Mouse (Mus musculus) heart, adult 2 months (tissue): ENCODE measurements around the gene Calcb. TPM values are rescaled to one million over a fixed set of nuclear protein-coding genes. Genes with fewer than 3 reads are reported as not detected.

Source experiments
- DNase-seq, 2 experiments: peaks; one replicate each; pipeline ENCODE4 v3.0.0; 2021
- H3K27ac ChIP-seq: fragments of 200-600 bp; 2 replicates; pipeline ENCODE4 v1.8.1; 2022
- H3K27me3 ChIP-seq: fragments of 200-500 bp; 2 replicates; pipeline ENCODE4 v1.6.1; 2012; ENCODE audit warnings: mild to moderate bottlenecking, low read length, inconsistent platforms, mixed read lengths; ENCODE audit not compliant: control insufficient read depth, insufficient read depth
- H3K36me3 ChIP-seq: fragments of 200-500 bp; 2 replicates; pipeline ENCODE4 v1.6.1; 2012; ENCODE audit warnings: low read length, inconsistent platforms; ENCODE audit not compliant: control insufficient read depth, insufficient read depth
- H3K4me1 ChIP-seq: fragments of 200-500 bp; 2 replicates; pipeline ENCODE4 v1.6.1; 2011; ENCODE audit warnings: low read length; ENCODE audit not compliant: control insufficient read depth, insufficient read depth
- H3K4me3 ChIP-seq: fragments of 200-600 bp; 2 replicates; pipeline ENCODE4 v1.8.1; 2022
- H3K79me2 ChIP-seq: fragments of 200-500 bp; replicated peaks from 2 replicates; pipeline ENCODE4 v1.6.1; 2012; ENCODE audit warnings: mild to moderate bottlenecking, inconsistent platforms, low read length, moderate library complexity, mixed read lengths; ENCODE audit not compliant: control insufficient read depth, insufficient read depth
- H3K9ac ChIP-seq: fragments of 200-500 bp; 2 replicates; pipeline ENCODE4 v1.6.1; 2012; ENCODE audit warnings: low read depth, mild to moderate bottlenecking, control low read depth, inconsistent platforms, low read length, mixed read lengths
- CTCF ChIP-seq: fragments of 200-600 bp; IDR thresholded peaks from 2 replicates; pipeline ENCODE4 v1.8.1; 2022; ENCODE audit warnings: antibody characterized with exemption, mild to moderate bottlenecking, moderate library complexity
- EP300 ChIP-seq: fragments of 200-500 bp; IDR thresholded peaks from 2 replicates; pipeline ENCODE4 v1.6.1; 2011; ENCODE audit warnings: low read depth, low read length, control low read depth; ENCODE audit not compliant: insufficient read depth
- POLR2A ChIP-seq: fragments of 200-500 bp; IDR thresholded peaks from 2 replicates; pipeline ENCODE4 v1.6.1; 2011; ENCODE audit warnings: mild to moderate bottlenecking, low read depth, low read length, control low read depth; ENCODE audit not compliant: insufficient read depth
- WGBS: fragments of 180-500 bp; shearing (Covaris S2); methylation state at CpG from one replicate; pipeline ENCODE4 v1.1.7; 2018; 5-methylcytosine and 5-hydroxymethylcytosine counted together
- intact Hi-C: fragments of 180-260 bp; cut with DNase I; formaldehyde crosslinking; loops from one replicate; pipeline ENCODE4 v1.15.1; 2025
- long read RNA-seq: library from polyadenylated mRNA; stranded (forward); transcript quantifications from one replicate; pipeline ENCODE4 v2.0.0, GENCODE M21; 2021
- polyA plus RNA-seq: library from polyadenylated mRNA; depleted of rRNA; stranded (reverse); fragments of >200 nt; gene quantifications from 2 replicates; pipeline ENCODE4 v1.2.3, GENCODE M21; 2012; rRNA removed
- total RNA-seq, 2 experiments: library from RNA; stranded (reverse); gene quantifications; 2 replicates each; pipeline ENCODE4 v1.2.3; 2021

Gene Calcb
- total RNA-seq (under 1 TPM; 0.23 to 0.52 TPM), polyA plus RNA-seq (0.61 and 0.78 TPM in 2 replicates)
- long read RNA-seq, partial matches to known transcripts = 2 of 2 reads
- long read RNA-seq, other reads (novel, unspliced or antisense) = 0 of 2 reads

DNA sequence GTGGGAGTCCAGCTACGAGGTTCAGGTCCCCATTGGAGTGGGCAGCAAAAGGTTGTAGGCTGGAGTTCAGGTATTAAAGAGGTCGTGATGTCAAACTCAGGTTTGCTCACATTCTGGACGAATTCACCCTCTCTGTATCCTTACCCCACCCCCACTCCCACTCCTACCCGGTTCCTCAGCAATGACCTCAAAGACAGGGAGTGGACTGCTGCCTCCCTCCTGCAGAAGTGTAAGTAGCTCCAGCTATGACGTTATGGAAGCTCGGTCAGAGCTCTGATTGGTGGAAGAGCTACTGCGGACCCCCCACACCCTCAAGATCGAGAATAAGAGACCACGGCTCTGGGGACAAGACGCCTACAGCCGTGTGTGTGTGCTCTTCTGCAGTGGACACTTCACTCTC lies at the start of gene Calcb:
Gene Calcb, plus strand, starts transcription at position 344 of the 400 bp plus-strand sequence.
- Histone ChIP-seq H3K79me2 (no peaks in the 10 kb centered on the region), H3K36me3 (no peaks in the 10 kb centered on the region), H3K4me1 (no peaks in the 10 kb centered on the region), H3K9ac (no peak within 1 kb of the TSS), H3K27me3 (peaks cover 3% of the 10 kb centered on the region), H3K4me3 (no peak within 1 kb of the TSS), H3K27ac (no peak within 1 kb of the TSS)
- 3% methylated on average over 11 of the region's 11 CpGs for WGBS
- TF ChIP-seq CTCF (no peak), EP300 (no peak), POLR2A (no peak)
- intact Hi-C loops = loop anchor here (5.0 kb wide), 1 partner anchor 136 kb away; no protein-coding TSS in a partner anchor
- DNase-seq = no peak

DNA sequence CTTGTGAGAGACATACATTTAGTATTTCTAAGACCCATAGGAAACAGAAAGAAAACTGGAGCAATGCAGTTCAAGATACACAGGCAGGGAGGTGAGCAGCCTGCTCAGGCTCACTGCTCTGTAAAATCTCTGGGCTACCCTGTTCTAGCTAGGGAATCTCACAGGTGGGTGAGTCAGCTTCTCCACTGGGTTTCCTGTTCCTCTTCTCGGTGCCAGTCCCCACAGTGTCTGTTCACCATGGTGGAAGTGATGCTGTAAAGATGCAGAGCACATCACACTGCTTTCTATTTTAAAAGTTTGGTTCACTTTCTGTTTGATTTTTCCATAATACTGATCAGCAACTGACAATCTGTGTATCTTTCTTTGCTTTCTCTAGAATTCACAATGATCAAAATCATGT lies 47.0 kb upstream of the Calcb start:
- intact Hi-C loops = loop anchor here (5.0 kb wide), 1 partner anchor 89 kb away; no protein-coding TSS in a partner anchor
- no peak for TF ChIP-seq EP300
- TF ChIP-seq POLR2A = no peak

DNA sequence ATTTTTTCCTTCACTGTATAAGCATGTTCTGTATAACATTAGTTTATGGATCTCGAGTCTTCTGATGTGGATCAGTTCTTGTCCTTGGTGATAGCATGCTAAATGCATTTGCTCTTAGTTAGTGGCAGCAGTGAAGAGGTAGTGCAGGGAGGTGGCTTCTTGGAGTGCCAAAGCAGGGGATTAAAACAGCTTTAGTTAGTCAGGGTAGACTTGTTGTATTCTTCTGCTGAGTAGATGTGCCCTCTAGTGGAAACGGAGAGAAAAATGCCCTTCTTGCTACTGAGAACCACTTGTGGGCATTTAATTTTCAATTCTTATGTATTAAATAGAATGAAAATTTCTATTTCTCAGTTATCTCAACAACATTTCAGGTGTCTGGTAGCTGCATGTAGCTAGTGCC lies 45.7 kb upstream of the Calcb start:
- 28% methylated on average over 2 of the region's 2 CpGs for WGBS
- Histone ChIP-seq H3K27ac (no peak overlapping the region), H3K4me3 (no peak overlapping the region), H3K79me2 (no peaks in the 10 kb centered on the region), H3K36me3 (no peaks in the 10 kb centered on the region), H3K27me3 (no peaks in the 10 kb centered on the region), H3K4me1 (no peaks in the 10 kb centered on the region), H3K9ac (no peak overlapping the region)
- intact Hi-C loops = loop anchor here (5.0 kb wide), 1 partner anchor 90 kb away; no protein-coding TSS in a partner anchor
- TF ChIP-seq EP300 = no peak
- TF ChIP-seq POLR2A = no peak
- peak; percentile 66 for TF ChIP-seq CTCF
- DNase-seq = no peak

More for the DNA sequence above, 47.0 kb upstream of the Calcb start:
- H3K79me2 ChIP-seq = no peaks in the 10 kb centered on the region
- WGBS = 33% methylated on average over 1 of the region's 1 CpGs
- no peaks in the 10 kb centered on the region for H3K4me1 ChIP-seq
- H3K27ac ChIP-seq = no peak overlapping the region
- H3K36me3 ChIP-seq = no peaks in the 10 kb centered on the region
- DNase-seq = no peak
- no peaks in the 10 kb centered on the region for H3K27me3 ChIP-seq
- H3K4me3 ChIP-seq = no peak overlapping the region
- no peak overlapping the region for H3K9ac ChIP-seq

DNA sequence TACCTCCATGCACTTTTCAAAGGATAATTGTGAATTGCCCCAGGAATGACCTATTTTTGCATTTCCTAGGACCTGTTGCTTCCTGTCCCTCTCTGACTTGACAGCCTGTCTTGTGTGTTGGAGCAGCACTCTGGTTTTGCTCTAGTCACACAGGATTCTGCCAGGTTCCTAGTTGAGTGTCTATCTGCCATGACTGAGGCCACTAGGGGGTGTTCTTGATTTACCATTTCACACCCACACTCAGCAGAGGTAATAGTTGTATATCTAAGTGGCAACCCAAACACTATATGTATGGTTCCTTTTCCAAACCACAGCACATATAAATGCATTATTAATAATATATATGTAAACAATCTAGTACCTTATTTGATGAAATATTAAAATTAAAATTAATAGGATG lies 26.1 kb upstream of the Calcb start:
- intact Hi-C loops = no loop called here
- H3K27me3 ChIP-seq = no peaks in the 10 kb centered on the region
- no peak overlapping the region for H3K27ac ChIP-seq
- TF ChIP-seq POLR2A = no peak
- TF ChIP-seq CTCF = peak; percentile 45
- H3K79me2 ChIP-seq = no peaks in the 10 kb centered on the region
- H3K4me1 ChIP-seq = no peaks in the 10 kb centered on the region
- no peak for DNase-seq
- no peak overlapping the region for H3K4me3 ChIP-seq
- H3K9ac ChIP-seq = no peak overlapping the region
- no peaks in the 10 kb centered on the region for H3K36me3 ChIP-seq

DNA sequence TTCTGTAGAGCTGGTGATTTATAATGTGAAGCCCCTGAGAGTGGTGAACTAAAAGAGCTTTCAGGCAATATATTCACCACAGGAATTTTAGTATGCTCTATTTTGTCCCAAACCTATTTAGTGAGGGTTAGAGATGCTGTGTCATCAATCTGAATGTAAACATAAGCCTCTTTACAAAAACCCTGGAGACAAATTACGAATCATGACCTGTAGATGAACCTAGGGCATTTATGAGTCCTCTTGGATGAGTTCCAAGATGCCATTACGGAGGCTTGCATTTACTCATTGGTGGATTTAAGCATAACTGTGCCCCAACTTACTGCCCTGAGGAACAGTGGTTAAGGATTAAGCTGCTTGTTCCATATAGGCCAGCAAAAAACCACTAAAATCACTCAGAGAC lies 17.6 kb upstream of the Calcb start:
- Histone ChIP-seq H3K79me2 (no peaks in the 10 kb centered on the region), H3K27ac (no peak overlapping the region), H3K4me1 (no peaks in the 10 kb centered on the region), H3K36me3 (no peaks in the 10 kb centered on the region), H3K9ac (no peak overlapping the region), H3K4me3 (no peak overlapping the region), H3K27me3 (no peaks in the 10 kb centered on the region)
- DNase-seq = no peak
- TF ChIP-seq EP300 (no peak), POLR2A (no peak), CTCF (no peak)
- WGBS = 33% methylated on average over 2 of the region's 2 CpGs
- intact Hi-C loops = no loop called here

DNA sequence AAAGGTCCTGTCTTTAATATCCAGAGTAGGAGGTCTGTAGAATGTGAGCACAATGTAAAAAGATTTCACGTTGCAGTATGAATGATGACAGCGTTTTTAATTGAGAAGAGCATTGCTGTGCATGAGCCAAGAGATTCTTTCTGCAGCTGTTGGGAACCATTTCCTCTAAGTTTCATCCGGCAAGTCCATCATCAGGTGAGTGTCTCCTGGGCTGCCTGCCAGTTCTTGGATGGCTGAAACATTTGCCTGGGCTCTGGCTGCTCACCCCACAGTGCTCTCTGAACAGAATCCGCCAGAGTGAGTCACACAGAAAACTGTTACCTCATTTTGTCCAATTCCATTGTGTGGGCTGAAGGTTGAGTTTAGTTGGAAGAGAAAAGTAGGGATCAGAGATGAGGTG lies 11.7 kb upstream of the Calcb start:
- Histone ChIP-seq H3K79me2 (no peaks in the 10 kb centered on the region), H3K36me3 (no peaks in the 10 kb centered on the region), H3K27ac (no peak overlapping the region), H3K27me3 (no peaks in the 10 kb centered on the region), H3K4me3 (no peak overlapping the region), H3K9ac (no peak overlapping the region), H3K4me1 (no peaks in the 10 kb centered on the region)
- intact Hi-C loops = no loop called here
- no peak for DNase-seq
- 34% methylated on average over 4 of the region's 4 CpGs for WGBS
- TF ChIP-seq EP300 = no peak
- no peak for TF ChIP-seq CTCF
- TF ChIP-seq POLR2A = no peak
